ENCODE assay signal across 21 mouse cellular contexts in the genomic region with DNA sequence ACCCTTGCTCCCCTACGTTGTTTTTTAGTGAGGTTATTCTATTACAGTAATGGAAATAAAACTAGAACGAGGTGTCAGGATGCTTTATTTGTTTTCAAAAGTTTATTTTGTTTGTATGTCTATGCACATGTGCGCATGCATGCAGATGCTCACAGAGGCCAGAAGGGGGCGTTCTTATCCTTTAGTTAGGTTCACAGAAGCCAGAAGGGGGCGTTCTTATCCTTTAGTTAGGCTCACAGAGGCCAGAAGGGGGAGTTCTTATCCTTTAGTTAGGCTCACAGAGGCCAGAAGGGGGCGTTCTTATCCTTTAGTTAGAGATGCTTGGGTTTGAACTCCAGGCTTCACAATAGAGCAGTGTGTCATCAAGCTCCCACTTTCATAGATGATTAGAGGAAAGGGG. TPM values are rescaled to one million over a fixed set of nuclear protein-coding genes. Genes with fewer than 3 reads are reported as not detected.
A peak's percentile ranks its signal among the peaks of the same experiment; 100 is the strongest.
DNase-seq lines count a peak whose midpoint lies in the region; ATAC-seq and TF ChIP-seq lines count a peak whose summit lies in the region.
"Had no signal": no experiment of that assay in that cellular context is flagged by ENCODE, and none has a peak within 500 bp of the region (broad histone marks: within the 10 kb centered on the region; RNA-seq: fewer than 3 reads in every experiment).

No protein-coding gene starts in this region.

- DNase-seq in cerebellum, postnatal 10 days: peak; percentile 39 to 52
- peak; percentile 12 for DNase-seq in left cerebral cortex, postnatal 4 days
- DNase-seq in left cerebral cortex, adult 11 months (ENCODE audit: low spot score): no peak
- no peak for DNase-seq in MEL (ENCODE audit: low read depth, low spot score)
- peak; percentile 12 for DNase-seq in mesoderm, embryonic 11.5 days (ENCODE audit: low read depth, low spot score)
- DNase-seq in kidney, adult 11 months: no peak
- no peak for DNase-seq in right cerebral cortex, postnatal 14 days
- DNase-seq: cerebellum, adult 8-10 months; gastrocnemius, postnatal 25 days; kidney, postnatal 25 days; lung, postnatal 14 days; right cerebral cortex, adult 18-20 months; thymus, postnatal 14 days had no signal

- no peaks in the 10 kb centered on the region for H3K9me3 ChIP-seq in MEL (replicated peaks; ENCODE audit: insufficient read depth, low read length)
- H3K9me3 ChIP-seq: embryonic facial prominence, embryonic 13.5 days; forebrain, embryonic 15.5 days; heart, embryonic 15.5 days; midbrain, embryonic 15.5 days; neural tube, embryonic 13.5 days had no signal

- TF ChIP-seq RAD21 in MEL (IDR thresholded peaks at IDR 0.05; ENCODE audit: low read depth, low read length): peak; percentile 9; the same call in 1 of the 2 replicates

- ATAC-seq in cerebellum, adult (ENCODE audit: insufficient number of reproducible peaks, low FRiP score, low TSS enrichment): no peak
- ATAC-seq: forebrain, embryonic 15.5 days; hindbrain, embryonic 16.5 days; midbrain, embryonic 15.5 days had no signal

- intact Hi-C loops in left cerebral cortex, postnatal 4 days (cut with DNase I): no loop called here

- no peaks in the 10 kb centered on the region for H3K36me3 ChIP-seq in MEL (ENCODE audit: control insufficient read depth in 1 of 2, insufficient read depth in 2 of 2, low read length in 2 of 2)
- H3K36me3 ChIP-seq: embryonic facial prominence, embryonic 13.5 days; forebrain, embryonic 15.5 days; heart, embryonic 15.5 days; midbrain, embryonic 15.5 days had no signal

- H3K27ac ChIP-seq in MEL (ENCODE audit: control insufficient read depth, low read depth, low read length): no peak overlapping the region
- H3K27ac ChIP-seq: embryonic facial prominence, embryonic 13.5 days; forebrain, embryonic 15.5 days; heart, embryonic 15.5 days; midbrain, embryonic 15.5 days; neural tube, embryonic 13.5 days had no signal

- H3K4me3 ChIP-seq in MEL (ENCODE audit: control insufficient read depth in 1 of 2, insufficient read depth in 1 of 2, low read depth in 2 of 2, low read length in 2 of 2): no peak overlapping the region
- H3K4me3 ChIP-seq: embryonic facial prominence, embryonic 13.5 days; forebrain, embryonic 15.5 days; heart, embryonic 15.5 days; midbrain, embryonic 15.5 days; neural tube, embryonic 13.5 days had no signal

- H3K79me2 ChIP-seq in MEL (ENCODE audit: control insufficient read depth, insufficient read depth, low read length, poor library complexity): no peaks in the 10 kb centered on the region

- peak; percentile 29 to 80 (median 35); a peak in 4 of 6 replicates for TF ChIP-seq CTCF in MEL (IDR thresholded peaks at IDR 0.05 in 2 of 3, conservative IDR thresholded peaks at IDR 0.05 in 1 of 3; ENCODE audit: control insufficient read depth in 1 of 3, insufficient read depth in 1 of 3, low read depth in 2 of 3, low read length in 3 of 3, poor library complexity in 1 of 3, severe bottlenecking in 1 of 3)

- TF ChIP-seq EP300 in MEL (IDR thresholded peaks at IDR 0.05; ENCODE audit: low read depth in 1 of 2, low read length in 2 of 2): no peak

- H3K9ac ChIP-seq in MEL (ENCODE audit: control insufficient read depth, low read depth, low read length, poor library complexity, severe bottlenecking): no peak overlapping the region
- H3K9ac ChIP-seq: embryonic facial prominence, embryonic 13.5 days; forebrain, embryonic 15.5 days; heart, embryonic 15.5 days; midbrain, embryonic 15.5 days; neural tube, embryonic 13.5 days had no signal

- H3K4me1 ChIP-seq in MEL (ENCODE audit: control insufficient read depth in 1 of 2, insufficient read depth in 2 of 2, low read length in 2 of 2): no peaks in the 10 kb centered on the region
- H3K4me1 ChIP-seq: embryonic facial prominence, embryonic 13.5 days; forebrain, embryonic 15.5 days; heart, embryonic 15.5 days; midbrain, embryonic 15.5 days; neural tube, embryonic 13.5 days had no signal

- no peak for TF ChIP-seq POLR2A in MEL (IDR thresholded peaks at IDR 0.05; ENCODE audit: control insufficient read depth in 1 of 2, insufficient read depth in 1 of 2, low read depth in 1 of 2, low read length in 2 of 2, poor library complexity in 1 of 2)

- H3K27me3 ChIP-seq in MEL (ENCODE audit: control insufficient read depth in 1 of 2, insufficient read depth in 2 of 2, low read length in 2 of 2): peaks cover under 1 to 2% of the 10 kb centered on the region in 2 experiments
- H3K27me3 ChIP-seq: embryonic facial prominence, embryonic 13.5 days; midbrain, embryonic 15.5 days had no signal

TF ChIP-seq in MEL, 35 proteins besides CTCF, POLR2A, EP300 and RAD21:
- TF ChIP-seq ELF1 (IDR thresholded peaks at IDR 0.05; ENCODE audit: low read depth, low read length) (no peak), NELFE (IDR thresholded peaks at IDR 0.05; ENCODE audit: low read depth, low read length) (no peak), BHLHE40 (IDR thresholded peaks at IDR 0.05; ENCODE audit: borderline replicate concordance, low read depth, low read length) (no peak), ZMIZ1 (IDR thresholded peaks at IDR 0.05; ENCODE audit: low read depth, low read length) (no peak), TBP (IDR thresholded peaks at IDR 0.05; ENCODE audit: low read depth, low read length) (no peak), SMC3 (IDR thresholded peaks at IDR 0.05; ENCODE audit: low read depth, low read length) (no peak; the same call in 1 of the 2 replicates), MYB (IDR thresholded peaks at IDR 0.05; ENCODE audit: low read depth, low read length) (no peak), MEF2A (IDR thresholded peaks at IDR 0.05; ENCODE audit: extremely low read depth, insufficient replicate concordance, low read depth, low read length, poor library complexity, severe bottlenecking) (no peak), CHD2 (IDR thresholded peaks at IDR 0.05; ENCODE audit: low read length) (no peak), POLR2AphosphoS5 (IDR thresholded peaks at IDR 0.05; ENCODE audit: borderline replicate concordance, low read depth, low read length) (no peak), MAX (IDR thresholded peaks at IDR 0.05; ENCODE audit: low read length) (no peak), KAT2A (conservative IDR thresholded peaks at IDR 0.05; ENCODE audit: low read depth, low read length) (no peak), ZKSCAN1 (IDR thresholded peaks at IDR 0.05; ENCODE audit: low read depth, low read length) (no peak), GATA1 (IDR thresholded peaks at IDR 0.05; ENCODE audit: low read depth, low read length) (no peak)

RNA-seq across cellular contexts. Expression of a gene that starts 7.5 kb away (rescaled TPM):
- total RNA-seq in left cerebral cortex, postnatal 4 days (2021): 10 to 100 TPM; 37.9 to 44.8 TPM
- 16.2 and 17.6 TPM in 2 replicates for total RNA-seq in MEL (2012; rRNA removed)
- 10 to 100 TPM in 1 of 2 experiments, not detected in 1; 62.1 TPM for polyA plus RNA-seq in MEL (2012; ENCODE audit: insufficient read depth in 1 of 2, insufficient read length in 2 of 2, low read depth in 1 of 2, low replicate concordance in 2 of 2, missing spikeins in 1 of 2)

RNA-seq across cellular contexts. Expression of a gene that starts 20.6 kb away (rescaled TPM):
- total RNA-seq in left cerebral cortex, postnatal 4 days (2021): 1 to 10 TPM; 3.7 to 4.1 TPM
- total RNA-seq in MEL (2012; rRNA removed): 0.03 TPM in 1 of 2 replicates, not detected in the other
- not detected for polyA plus RNA-seq in MEL (2012; ENCODE audit: insufficient read depth in 1 of 2, insufficient read length in 2 of 2, low read depth in 1 of 2, low replicate concordance in 2 of 2, missing spikeins in 1 of 2)
- total RNA-seq: gastrocnemius, postnatal 25 days had no signal
- polyA plus RNA-seq: C2C12; heart, embryonic 15.5 days had no signal

RNA-seq across cellular contexts. Expression of a gene that starts 21.4 kb away (rescaled TPM):
- total RNA-seq in left cerebral cortex, postnatal 4 days (2021): 10 to 100 TPM; 26.0 to 29.9 TPM
- total RNA-seq in MEL (2012; rRNA removed): 51.4 and 59.3 TPM in 2 replicates
- polyA plus RNA-seq in MEL (2012; ENCODE audit: insufficient read depth in 1 of 2, insufficient read length in 2 of 2, low read depth in 1 of 2, low replicate concordance in 2 of 2, missing spikeins in 1 of 2): 10 to 100 TPM in 1 of 2 experiments, not detected in 1; 92.4 TPM

RNA-seq across cellular contexts. Expression of a gene that starts 43.1 kb away (rescaled TPM):
- 10 to 100 TPM in 1 of 2 experiments, 1 to 10 TPM in 1; 8.5 to 10.1 TPM for total RNA-seq in left cerebral cortex, postnatal 4 days (2021)
- total RNA-seq in MEL (2012; rRNA removed): 0.08 TPM in 1 of 2 replicates, not detected in the other
- polyA plus RNA-seq in MEL (2012; ENCODE audit: insufficient read depth in 1 of 2, insufficient read length in 2 of 2, low read depth in 1 of 2, low replicate concordance in 2 of 2, missing spikeins in 1 of 2): under 1 TPM in 1 of 2 experiments, not detected in 1; 0.14 TPM
- polyA plus RNA-seq: C2C12; forebrain, embryonic 15.5 days; heart, embryonic 15.5 days had no signal

Comparison
In these comparisons a context has a peak if more than half of its experiments do, and no peak if none do; other contexts are left out.
1. DNase-seq: peak in cerebellum, postnatal 10 days (2 of 2), left cerebral cortex, postnatal 4 days (single experiment) and mesoderm, embryonic 11.5 days (single experiment); none in left cerebral cortex, adult 11 months (single experiment), MEL (single experiment), kidney, adult 11 months (single experiment) and right cerebral cortex, postnatal 14 days (single experiment).